Mouse (Mus musculus) liver, postnatal 0 days (tissue): ENCODE measurements around the gene Itgb1bp1.

ENCODE experiments used
- CTCF ChIP-seq: sonication (generic); IDR thresholded peaks from 2 replicates; pipeline ENCODE4 v1.5.1; 2016; ENCODE audit warnings: antibody characterized with exemption, low read depth
- EP300 ChIP-seq: IDR thresholded peaks from 2 replicates; pipeline ENCODE4 v1.6.1; 2016; ENCODE audit warnings: antibody characterized with exemption, low read depth, mild to moderate bottlenecking

DNA sequence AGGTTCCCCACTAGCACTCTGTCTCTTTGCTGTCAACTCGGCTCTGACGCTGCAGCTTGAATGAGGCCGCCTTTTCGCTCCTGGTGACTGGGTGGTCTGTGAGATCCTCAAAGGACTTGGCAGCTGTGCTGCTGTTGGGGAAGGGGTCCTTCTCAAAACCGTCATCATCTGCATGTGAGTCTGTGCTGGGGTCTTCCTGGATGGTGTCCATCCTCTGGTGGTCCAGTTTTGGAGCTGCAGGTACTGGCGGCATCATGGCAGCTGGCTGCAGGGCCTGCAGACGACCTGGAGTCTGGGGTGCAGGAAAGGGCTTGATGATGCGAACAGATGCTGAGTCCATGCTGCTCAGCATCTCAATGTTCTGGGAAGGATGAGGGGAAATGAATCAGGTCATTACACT, 39.2 kb upstream of the Itgb1bp1 start:
- TF ChIP-seq CTCF (no peak), EP300 (no peak)
